Mouse (Mus musculus) thymus, adult 2 months (tissue): ENCODE measurements around the gene Cryba4. TPM values are rescaled to one million over a fixed set of nuclear protein-coding genes. Genes with fewer than 3 reads are reported as not detected.

Experiments
- DNase-seq: peaks from one replicate; pipeline ENCODE4 v3.0.0; 2021
- H3K27ac ChIP-seq: fragments of 200-500 bp; 2 replicates; pipeline ENCODE4 v1.5.1; 2012; ENCODE audit warnings: low read length, control low read depth; ENCODE audit not compliant: control insufficient read depth, insufficient read depth
- H3K27me3 ChIP-seq: fragments of 200-500 bp; 2 replicates; pipeline ENCODE4 v1.6.1; 2012; ENCODE audit warnings: mild to moderate bottlenecking, low read length, moderate library complexity, mixed read lengths; ENCODE audit not compliant: control insufficient read depth, insufficient read depth
- H3K36me3 ChIP-seq: fragments of 200-500 bp; 2 replicates; pipeline ENCODE4 v1.6.1; 2012; ENCODE audit warnings: mild to moderate bottlenecking, low read length, moderate library complexity; ENCODE audit not compliant: control insufficient read depth, insufficient read depth
- H3K4me1 ChIP-seq: fragments of 200-500 bp; replicated peaks from 2 replicates; pipeline ENCODE4 v1.6.1; 2012; ENCODE audit warnings: low read length; ENCODE audit not compliant: control insufficient read depth, insufficient read depth
- H3K4me3 ChIP-seq: fragments of 200-500 bp; 2 replicates; pipeline ENCODE4 v1.5.1; 2012; ENCODE audit warnings: mild to moderate bottlenecking, low read length, control low read depth, moderate library complexity; ENCODE audit not compliant: control insufficient read depth, insufficient read depth
- CTCF ChIP-seq: fragments of 200-500 bp; IDR thresholded peaks from 2 replicates; pipeline ENCODE4 v1.5.1; 2012; ENCODE audit warnings: mild to moderate bottlenecking, control low read depth, low read length, moderate library complexity, borderline replicate concordance; ENCODE audit not compliant: control insufficient read depth, poor library complexity, insufficient read depth; ENCODE audit errors: extremely low read depth
- POLR2A ChIP-seq: fragments of 200-500 bp; IDR thresholded peaks from 2 replicates; pipeline ENCODE4 v1.6.1; 2012; ENCODE audit warnings: mild to moderate bottlenecking, low read length, control low read depth, moderate library complexity; ENCODE audit not compliant: control insufficient read depth, poor library complexity, insufficient read depth; ENCODE audit errors: extremely low read depth
- WGBS: fragments of 180-500 bp; shearing (Covaris S2); methylation state at CpG from one replicate; pipeline ENCODE4 v1.1.7; 2018; 5-methylcytosine and 5-hydroxymethylcytosine counted together
- polyA plus RNA-seq: library from polyadenylated mRNA; depleted of rRNA; stranded (reverse); fragments of >200 nt; gene quantifications from 2 replicates; pipeline ENCODE4 v1.2.3, GENCODE M21; 2012

The Cryba4 gene
- polyA plus RNA-seq, 1 experiment: 3.1 TPM

DNA sequence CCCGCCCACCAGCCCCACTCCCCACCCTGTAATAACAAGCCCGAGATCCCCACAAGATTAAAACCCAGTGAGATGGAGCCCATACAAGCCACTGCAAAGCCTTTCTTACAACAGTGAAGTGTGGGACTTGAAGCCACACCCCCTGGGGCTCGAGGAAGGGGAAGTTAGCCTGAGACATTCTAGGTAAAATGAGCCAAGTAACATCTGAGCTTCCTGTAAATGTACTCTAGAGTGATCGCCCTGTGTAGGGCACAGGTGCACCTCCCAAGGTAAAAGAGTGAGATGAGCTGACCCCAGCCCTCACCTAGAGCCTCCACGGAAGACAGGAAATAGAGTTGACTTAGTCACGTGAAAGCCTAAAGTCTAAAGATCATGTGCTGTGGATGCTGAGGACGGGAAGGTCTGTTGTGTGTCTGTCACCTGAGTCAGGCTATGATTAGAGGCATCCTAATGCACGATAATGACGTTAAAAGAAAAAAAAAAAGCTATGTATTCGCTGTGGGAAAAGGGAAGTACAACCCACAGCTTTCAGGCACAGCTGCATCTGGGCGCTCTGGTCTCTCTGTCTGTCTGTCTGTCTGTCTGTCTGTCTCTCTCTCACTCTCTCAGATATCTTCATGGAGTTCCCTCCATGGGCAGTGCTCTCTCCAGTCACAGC, 34.8 kb upstream of the Cryba4 start:
- 4% methylated on average over 11 of the region's 11 CpGs for WGBS
- TF ChIP-seq POLR2A (no peak), CTCF (no peak)
- no peaks in the 10 kb centered on the region for H3K27me3 ChIP-seq
- no peak overlapping the region for H3K4me3 ChIP-seq
- H3K4me1 ChIP-seq: peaks cover 74% of the 10 kb centered on the region
- peak; percentile 48 for DNase-seq
- H3K36me3 ChIP-seq: no peaks in the 10 kb centered on the region
- H3K27ac ChIP-seq: peak overlapping the region; percentile 58

DNA sequence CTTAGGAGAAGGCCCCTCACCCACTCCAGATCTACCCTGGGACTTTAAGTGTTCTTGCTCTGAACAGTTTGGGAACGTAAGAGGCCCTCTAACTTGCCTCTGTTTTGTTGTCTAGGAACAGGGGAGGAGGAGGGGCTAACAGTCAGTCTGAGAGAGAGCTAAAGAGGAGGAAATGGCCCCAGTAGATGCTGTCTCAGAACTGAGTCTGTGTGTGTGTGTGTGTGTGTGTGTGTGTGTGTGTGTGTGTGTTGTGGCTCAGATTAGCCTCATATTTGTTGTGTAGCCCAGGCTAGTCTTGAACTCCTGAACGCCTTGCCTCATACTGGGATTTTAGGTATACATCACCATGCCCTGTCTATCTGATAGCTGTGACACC, 34.3 kb upstream of the Cryba4 start:
- TF ChIP-seq POLR2A: no peak
- no peak for TF ChIP-seq CTCF
- Histone ChIP-seq H3K4me3 (no peak overlapping the region), H3K36me3 (no peaks in the 10 kb centered on the region), H3K27me3 (no peaks in the 10 kb centered on the region), H3K27ac (peak overlapping the region; percentile 58; the same call in 1 of the 2 replicates), H3K4me1 (peaks cover 72% of the 10 kb centered on the region)
- no peak for DNase-seq
- WGBS: 9% methylated on average over 2 of the region's 2 CpGs

DNA sequence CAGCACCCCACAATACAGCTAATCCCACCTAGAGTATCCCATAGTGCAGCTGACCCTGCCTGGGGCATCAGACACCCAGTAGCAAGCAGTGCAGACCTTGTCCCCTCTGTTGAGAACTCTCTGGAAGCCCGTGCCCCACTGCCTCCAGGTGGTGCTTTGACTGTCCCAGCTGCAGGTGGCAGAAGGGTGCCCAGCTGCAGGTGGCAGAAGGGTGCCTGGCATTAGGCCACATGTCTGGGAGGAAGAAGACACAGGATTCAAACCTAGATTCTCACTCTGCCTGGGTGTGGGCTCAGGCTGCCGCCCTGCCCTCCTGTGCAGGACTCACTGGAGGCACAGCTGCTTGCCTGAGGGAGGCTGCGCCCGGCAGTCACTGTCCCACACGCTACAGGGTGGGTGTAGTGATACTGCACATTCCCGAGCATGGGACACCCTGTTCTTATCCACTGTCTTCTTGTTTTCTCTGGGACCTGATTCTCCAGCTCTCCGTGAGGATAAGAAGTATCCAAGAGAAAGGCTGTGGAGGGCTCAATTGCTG, 33.3 kb upstream of the Cryba4 start:
- DNase-seq: peak; percentile 64
- Histone ChIP-seq H3K27ac (no peak overlapping the region), H3K27me3 (no peaks in the 10 kb centered on the region), H3K4me3 (no peak overlapping the region), H3K4me1 (peaks cover 68% of the 10 kb centered on the region), H3K36me3 (no peaks in the 10 kb centered on the region)
- 22% methylated on average over 7 of the region's 7 CpGs for whole genome bisulfite sequencing
- no peak for TF ChIP-seq CTCF
- no peak for TF ChIP-seq POLR2A

DNA sequence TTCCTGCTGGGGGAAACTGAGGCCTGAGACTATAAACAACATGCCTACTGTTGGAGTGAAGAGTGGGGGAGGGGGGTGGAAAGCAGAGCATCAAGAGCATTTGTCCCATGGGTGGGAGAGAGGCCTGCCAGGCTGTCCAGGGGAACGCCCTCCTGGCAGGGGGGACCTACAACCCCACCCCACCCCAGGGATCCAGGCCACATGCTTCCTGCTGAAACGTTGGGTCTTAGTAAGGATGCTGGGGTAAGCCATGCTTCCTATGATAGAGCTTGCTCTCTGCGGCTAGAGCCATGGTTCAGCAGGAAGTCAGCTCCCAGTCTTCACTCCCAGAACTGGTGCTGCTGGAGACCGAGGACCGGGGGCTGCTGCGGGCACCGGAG, 31.9 kb upstream of the Cryba4 start:
- H3K27ac ChIP-seq: no peak overlapping the region
- 42% methylated on average over 7 of the region's 7 CpGs for WGBS
- H3K4me1 ChIP-seq: peaks cover 77% of the 10 kb centered on the region
- H3K36me3 ChIP-seq: no peaks in the 10 kb centered on the region
- no peak for TF ChIP-seq CTCF
- no peak for DNase-seq
- no peak overlapping the region for H3K4me3 ChIP-seq
- no peaks in the 10 kb centered on the region for H3K27me3 ChIP-seq

DNA sequence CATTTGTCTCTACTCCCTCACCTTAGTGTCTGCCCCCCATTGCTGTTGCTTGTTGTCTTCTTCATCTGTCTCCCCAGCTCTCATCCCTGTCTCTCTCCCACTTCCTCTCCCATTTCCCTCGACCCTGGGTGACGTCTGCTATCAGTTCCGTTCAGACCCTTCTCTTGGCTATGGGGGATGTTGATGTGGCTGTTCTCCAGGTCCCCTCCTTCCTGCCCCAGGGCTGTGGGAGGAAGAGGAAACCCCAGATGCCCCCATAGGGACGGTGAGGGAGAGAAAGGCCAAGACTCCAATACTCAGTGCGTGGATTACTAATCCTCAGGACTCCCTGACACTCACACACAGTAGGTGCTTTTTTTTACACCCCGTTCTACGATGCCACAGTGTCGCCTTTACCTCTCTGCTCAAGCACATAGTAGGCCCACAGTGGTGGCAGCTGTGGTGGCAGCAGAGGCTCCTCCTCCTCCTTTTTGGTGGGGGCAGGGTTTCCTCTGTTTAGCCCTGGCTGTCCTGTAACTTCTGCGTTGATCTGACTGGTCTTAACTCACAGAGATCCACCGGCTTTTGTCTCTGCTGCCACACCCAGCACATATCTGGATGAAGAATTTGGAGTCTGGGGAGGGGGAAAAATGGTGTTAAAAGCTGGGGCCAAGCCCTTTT, 31.4 kb upstream of the Cryba4 start:
- H3K27ac ChIP-seq: no peak overlapping the region
- no peak for DNase-seq
- peaks cover 79% of the 10 kb centered on the region for H3K4me1 ChIP-seq
- H3K27me3 ChIP-seq: no peaks in the 10 kb centered on the region
- TF ChIP-seq CTCF (no peak), POLR2A (no peak)
- 15% methylated on average over 10 of the region's 10 CpGs for WGBS
- no peak overlapping the region for H3K4me3 ChIP-seq
- H3K36me3 ChIP-seq: no peaks in the 10 kb centered on the region

DNA sequence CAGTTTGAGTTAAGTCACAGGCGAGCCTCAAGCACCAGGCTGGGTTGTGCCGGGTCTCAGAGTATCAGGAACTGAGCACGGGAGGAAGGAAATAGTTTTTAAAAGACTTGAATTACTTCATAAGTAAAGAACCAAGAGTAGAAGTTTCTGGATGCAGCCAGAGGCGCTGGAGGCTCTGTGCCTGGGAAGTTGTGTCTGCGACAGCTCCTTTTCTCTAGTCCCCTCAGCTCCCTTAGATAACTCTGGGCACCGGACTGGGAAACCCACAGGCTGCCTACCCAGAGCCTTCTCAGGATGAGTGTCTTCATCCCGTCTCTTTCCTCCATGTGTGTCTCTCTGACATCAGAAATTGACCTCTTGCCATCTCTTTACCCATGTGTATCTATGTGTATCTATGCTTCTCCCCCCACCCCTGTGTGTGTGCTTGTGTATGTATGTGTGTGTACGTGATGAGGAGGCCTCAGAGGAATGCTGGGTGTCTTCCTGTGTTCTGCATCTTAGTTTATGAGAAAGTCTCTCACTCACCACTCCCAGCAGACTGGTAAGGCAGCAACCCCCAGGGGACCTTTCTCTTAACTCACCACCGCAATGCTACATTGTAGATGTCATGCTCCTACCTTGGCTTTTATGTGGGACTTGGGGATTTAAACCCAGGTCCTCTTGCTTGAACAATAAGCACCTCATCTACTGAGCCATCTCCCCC, 30.6 kb upstream of the Cryba4 start:
- Histone ChIP-seq H3K27ac (no peak overlapping the region), H3K36me3 (no peaks in the 10 kb centered on the region), H3K4me3 (no peak overlapping the region), H3K4me1 (peaks cover 79% of the 10 kb centered on the region), H3K27me3 (no peaks in the 10 kb centered on the region)
- DNase-seq: no peak
- TF ChIP-seq CTCF: no peak
- no peak for TF ChIP-seq POLR2A
- WGBS: 48% methylated on average over 9 of the region's 9 CpGs
